Mouse (Mus musculus) gastrocnemius, postnatal 4 days (tissue): ENCODE data around the gene Med20. TPM values are rescaled to one million over a fixed set of nuclear protein-coding genes. Genes with fewer than 3 reads are reported as not detected.

Source experiments
- DNase-seq, 2 experiments: peaks; one replicate each; pipeline ENCODE4 v3.0.0; 2021 to 2022; ENCODE audit warnings: low spot score in 2 of 2, mixed read lengths in 2 of 2
- long read RNA-seq, 2 experiments: library from polyadenylated mRNA; stranded (forward); transcript quantifications; one replicate each; pipeline ENCODE4 v2.0.0; 2021
- total RNA-seq, 2 experiments: library from RNA; stranded (reverse); gene quantifications; 2 replicates each; pipeline ENCODE4 v1.2.3; 2021

The Med20 gene
- 10 to 100 TPM; 21.7 to 26.1 TPM for total RNA-seq
- long read RNA-seq, experiment 1, full-length matches to known transcripts = 26 of 32 reads
- long read RNA-seq, experiment 1, partial matches to known transcripts = 0 of 32 reads
- long read RNA-seq, experiment 1, other reads (novel, unspliced or antisense) = 6 of 32 reads
- long read RNA-seq, experiment 2, full-length matches to known transcripts = 29 of 38 reads
- long read RNA-seq, experiment 2, partial matches to known transcripts = 1 of 38 reads
- long read RNA-seq, experiment 2, other reads (novel, unspliced or antisense) = 8 of 38 reads

DNA sequence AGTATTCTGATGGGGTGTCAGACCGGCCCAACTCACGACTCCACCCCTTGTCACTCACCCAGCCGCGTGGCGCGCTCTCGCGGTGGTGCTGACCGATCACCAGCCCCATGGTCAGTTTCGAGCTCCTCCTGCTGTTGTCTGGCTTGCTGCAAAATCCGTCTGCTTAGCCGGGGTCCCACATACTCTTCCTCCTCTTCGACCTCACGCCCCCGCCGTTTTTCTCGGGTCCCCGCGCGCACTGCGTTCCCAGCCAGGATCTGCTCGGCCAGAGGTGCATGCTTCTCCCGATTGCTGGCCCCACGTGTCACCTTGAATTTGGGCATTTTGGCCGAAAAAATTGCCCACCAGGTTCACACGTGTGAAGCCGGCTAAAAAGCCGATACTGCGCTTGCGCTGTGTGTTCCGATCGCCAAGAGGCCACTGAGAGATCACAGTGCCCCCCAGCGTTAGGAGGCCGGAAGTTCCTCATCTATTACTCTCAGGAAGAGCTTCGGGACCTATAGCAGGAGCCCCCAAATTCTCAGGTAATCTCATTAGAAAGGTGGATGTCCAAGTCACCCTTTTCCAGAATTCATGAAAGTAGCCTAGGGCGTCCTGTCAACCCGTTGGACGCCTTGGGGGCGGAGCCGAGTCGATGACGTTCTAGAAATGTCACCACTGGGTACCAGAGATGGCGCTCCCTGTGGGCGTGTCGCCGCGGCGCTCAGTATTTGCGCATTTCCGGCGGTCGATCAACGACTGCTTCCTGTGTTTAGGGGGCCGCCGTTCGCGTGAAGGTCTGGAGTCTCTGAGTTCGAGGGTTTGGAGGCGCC lies at the start of gene Med20, which contains the start of the genes Bysl and Gm20517:
TSS of gene Med20 (plus strand) at position 734 of the 812 bp plus-strand sequence.
TSS of gene Bysl (minus strand) at position 644 of the 812 bp plus-strand sequence.
TSS of gene Gm20517 (plus strand) at position 741 of the 812 bp plus-strand sequence.
- peak; percentile 93 to 97 for DNase-seq

- DNase-seq = no peak
These were observed 48.5 kb upstream of the Med20 start for GRCm38 (mm10) chr17:47562875-47563274.

DNA sequence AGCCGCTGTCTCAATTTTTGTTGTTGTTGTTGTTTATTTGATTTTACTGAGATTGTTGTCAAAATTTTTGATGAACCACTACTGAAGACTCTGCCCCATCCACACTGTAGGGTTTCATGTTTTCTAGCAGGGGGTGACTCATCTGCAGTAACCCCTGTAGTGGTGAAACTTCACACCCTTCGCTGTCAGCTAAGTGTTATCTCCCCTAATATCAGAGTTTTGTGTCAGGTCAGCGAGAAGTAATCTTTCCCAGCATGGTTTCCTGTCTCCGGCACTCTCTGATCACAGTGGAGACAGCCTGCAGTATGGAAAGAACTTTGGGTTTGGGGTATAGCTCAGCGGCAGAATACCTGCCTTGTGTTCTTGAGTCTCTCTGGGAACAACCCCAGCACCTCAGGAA lies 46.8 kb upstream of the Med20 start:
- DNase-seq = no peak

GRCm38 (mm10) chr17:47566133-47566532 lies 45.2 kb upstream of the Med20 start:
- DNase-seq = no peak

GRCm38 (mm10) chr17:47567271-47567670 lies 44.1 kb upstream of the Med20 start:
- DNase-seq = no peak

GRCm38 (mm10) chr17:47568389-47568788 lies 43.0 kb upstream of the Med20 start:
- DNase-seq = no peak

DNA sequence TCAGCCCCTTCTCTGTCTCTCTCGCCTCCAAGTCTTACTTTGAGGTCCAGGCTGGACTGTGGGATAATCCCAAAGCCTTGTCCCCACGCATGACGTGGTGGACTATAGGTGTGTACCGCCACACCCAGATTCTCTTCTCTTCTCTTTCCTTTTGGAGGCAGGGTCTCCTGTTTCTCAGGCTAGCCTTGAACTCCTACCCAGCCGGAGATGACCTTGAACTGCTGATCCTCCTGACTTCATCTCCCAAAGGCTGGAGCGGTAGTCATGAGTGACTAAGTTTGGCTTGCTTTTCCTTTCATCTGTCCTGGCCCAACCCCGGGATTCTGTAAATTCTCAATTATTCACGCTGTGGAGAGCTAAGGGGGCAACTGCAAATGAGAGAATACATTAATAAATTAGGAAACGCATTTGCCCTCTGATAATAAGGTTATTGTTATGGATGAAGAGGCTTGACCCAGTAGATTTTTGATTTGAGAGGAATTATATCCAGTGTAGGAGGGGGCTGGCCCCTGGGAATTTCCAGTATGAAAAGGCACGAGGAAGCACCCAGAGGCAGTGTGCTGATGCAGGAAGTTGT lies 42.3 kb upstream of the Med20 start:
- no peak for DNase-seq

GRCm38 (mm10) chr17:47571621-47572020 lies 39.8 kb upstream of the Med20 start:
- no peak for DNase-seq

DNA sequence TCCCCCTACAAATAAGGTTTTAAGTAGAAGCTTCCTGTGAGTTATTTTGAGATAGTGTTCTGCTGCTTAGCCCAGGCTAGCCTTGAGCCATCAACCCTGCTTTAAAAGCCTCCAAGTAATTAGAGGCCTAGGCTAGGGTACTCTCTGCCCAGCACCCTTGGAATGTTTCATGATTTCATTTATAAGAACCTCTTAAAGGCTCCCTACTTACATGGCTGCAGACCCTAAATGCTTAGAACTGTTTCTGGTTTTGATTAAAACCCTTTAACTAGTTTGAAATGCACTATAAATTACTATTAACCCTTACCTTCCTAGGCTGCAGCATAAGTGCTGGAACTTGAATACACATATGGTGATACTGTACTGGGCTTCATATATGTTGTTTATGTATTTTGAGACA lies 38.9 kb upstream of the Med20 start:
- DNase-seq = no peak

GRCm38 (mm10) chr17:47574028-47574427 lies 37.4 kb upstream of the Med20 start:
- DNase-seq = no peak

DNA sequence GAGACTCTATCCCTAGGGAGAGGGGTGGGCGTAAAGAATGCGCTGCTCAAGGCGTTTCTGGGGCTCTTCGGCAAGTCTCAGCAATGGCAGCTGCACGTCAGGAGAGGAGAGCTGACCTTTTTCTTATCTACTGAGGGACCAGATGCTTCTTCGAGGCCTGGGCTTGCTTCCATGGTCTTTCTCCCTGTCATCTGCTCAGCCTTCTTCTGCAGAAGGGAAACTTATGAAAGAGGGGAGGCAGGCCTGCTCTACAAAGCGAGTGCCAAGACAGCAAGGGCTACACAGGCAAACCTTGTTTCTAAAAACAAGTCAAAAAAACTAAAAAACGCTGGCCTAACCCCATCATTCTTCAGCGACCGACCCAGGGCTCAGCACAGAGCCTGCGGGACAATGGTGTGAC lies 36.6 kb upstream of the Med20 start:
- DNase-seq = no peak

- no peak for DNase-seq
These were observed 32.7 kb upstream of the Med20 start for GRCm38 (mm10) chr17:47578655-47579054.

DNA sequence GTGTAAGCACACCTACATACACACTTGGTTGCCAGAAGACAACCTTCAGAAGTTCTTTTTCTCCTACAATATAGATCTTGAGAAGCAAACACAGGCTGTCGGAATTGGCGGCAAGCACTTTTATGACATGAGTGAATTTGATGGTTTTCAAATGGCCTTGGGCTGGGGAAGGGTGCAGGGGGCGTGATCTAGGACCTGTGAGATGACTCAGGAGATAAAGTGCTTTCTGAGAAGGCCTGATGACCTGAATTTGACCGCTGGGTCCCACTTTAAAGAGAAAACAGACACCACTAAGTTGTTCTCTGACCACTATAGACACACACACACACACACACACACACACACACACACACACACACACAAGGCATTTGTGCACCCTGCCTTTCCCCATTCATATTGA lies 30.4 kb upstream of the Med20 start:
- no peak for DNase-seq

DNA sequence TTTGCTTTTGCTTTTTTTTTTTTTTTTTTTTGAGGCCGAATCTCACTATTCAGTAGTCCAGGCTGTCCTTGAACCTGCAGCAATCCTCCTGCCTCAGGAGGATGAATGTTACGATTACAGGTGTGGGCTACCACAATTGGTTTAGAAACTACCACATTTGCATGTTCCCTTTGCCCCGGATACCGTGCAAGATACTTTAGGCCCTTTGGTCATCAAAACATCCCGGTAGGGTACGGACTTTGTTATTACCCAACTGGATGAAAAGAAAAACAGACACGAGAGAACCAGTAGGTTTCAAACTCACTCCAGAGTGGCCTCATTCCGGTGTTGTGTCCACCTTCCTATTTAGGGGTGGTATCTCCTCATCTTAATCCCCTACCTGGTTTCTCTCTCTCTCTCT lies 22.9 kb upstream of the Med20 start:
- no peak for DNase-seq

- DNase-seq = no peak
These were observed 20.3 kb upstream of the Med20 start for GRCm38 (mm10) chr17:47591073-47591472.

GRCm38 (mm10) chr17:47593215-47593853 lies 18.0 kb upstream of the Med20 start:
- peak; percentile 94 to 99 for DNase-seq

- no peak for DNase-seq
These were observed 17.6 kb upstream of the Med20 start for GRCm38 (mm10) chr17:47593854-47594182.

- peak in 1 of 2 experiments; percentile 53 for DNase-seq
These were observed 17.0 kb upstream of the Med20 start for GRCm38 (mm10) chr17:47594183-47594968.

DNA sequence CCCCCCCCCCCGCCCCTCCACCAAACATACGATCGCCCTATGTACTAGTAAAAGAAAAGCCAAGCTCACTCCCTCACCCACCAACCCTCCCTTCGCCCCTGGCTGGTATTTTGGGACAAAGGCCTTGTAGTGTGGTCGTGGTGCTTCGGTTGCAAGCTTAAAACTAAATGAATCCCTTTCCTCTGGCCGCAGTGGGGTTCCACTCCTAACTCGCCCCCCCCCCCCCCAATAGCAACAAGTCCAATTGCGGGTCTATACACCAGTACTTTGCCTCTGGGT lies 16.5 kb upstream of the Med20 start:
- DNase-seq = no peak

DNA sequence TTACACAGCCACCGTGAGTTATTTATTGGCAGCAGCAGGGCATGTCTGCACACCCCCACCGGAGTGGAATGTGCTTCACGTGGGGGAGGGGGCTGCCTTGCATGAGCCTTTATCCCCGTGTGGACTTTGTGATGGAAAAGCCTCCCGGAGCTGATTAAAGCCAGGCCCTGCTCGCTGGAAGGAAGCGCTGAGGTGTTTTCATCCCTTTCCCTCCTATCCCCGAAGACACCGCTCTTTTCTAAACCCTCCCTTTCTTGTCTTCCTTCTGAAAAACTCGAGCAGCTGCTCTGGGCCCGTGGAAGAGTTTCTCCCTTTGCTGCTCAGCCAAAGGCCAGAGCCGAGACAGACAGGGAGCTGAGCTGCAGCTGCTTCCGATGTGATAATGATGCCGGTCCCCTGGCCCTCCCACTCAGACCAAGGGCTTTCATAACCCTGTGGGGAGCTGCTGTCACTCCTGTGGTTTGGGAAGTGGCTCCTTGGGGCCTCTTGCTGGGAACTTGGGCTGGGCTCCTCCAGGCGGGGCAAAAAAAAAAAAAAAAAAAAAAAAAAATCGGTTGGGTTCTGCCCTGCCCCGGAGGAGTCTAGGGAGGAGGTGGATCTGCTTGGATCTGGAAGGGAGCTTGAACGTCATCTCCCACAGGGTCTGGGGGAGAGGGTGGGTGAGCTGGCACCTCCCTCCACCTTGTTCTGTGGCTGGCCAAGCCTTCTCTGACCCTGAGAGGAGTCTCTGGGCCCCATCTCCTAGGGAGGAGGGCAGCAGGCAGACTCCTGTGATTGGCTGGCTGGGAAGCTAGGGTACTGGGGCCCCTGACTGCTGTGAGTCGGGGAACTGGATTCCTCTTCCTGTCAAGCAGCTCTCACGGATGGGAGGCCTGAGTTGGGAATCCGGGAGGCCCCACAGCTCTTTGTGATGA lies 15.9 kb upstream of the Med20 start:
- DNase-seq = peak; percentile 46 to 71
